Mouse (Mus musculus): ENCODE results near the gene Chchd5.

Gene Chchd5

DNA sequence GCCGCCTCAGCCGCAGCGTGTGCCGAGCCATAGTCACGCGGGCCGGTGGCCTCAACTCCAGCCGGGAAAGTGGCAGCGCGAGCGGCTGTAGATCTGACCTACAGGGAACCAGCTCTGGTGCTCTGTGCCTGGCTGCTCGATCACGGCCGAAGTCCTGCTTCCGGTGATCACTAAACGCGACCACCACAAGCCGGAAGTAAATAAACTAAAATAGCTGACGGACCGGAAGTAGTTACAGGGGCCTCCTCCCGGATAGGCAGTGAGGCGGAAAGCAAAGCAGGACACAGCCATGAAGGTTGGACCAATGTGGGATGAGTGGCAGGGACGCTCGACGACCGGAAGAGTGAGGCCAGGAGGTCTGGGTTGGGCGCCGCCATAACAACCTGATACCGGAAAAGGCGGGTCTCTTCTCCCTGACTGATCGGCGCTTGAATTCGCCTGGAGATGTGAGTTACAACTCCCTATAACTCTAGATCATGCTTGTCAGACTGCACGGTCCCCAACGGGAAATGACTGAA, at the start of gene Chchd5:
Chchd5 (plus strand) TSS at position 289 of the 518 bp plus-strand sequence.
- DNase-seq: peak; percentile 96

DNA sequence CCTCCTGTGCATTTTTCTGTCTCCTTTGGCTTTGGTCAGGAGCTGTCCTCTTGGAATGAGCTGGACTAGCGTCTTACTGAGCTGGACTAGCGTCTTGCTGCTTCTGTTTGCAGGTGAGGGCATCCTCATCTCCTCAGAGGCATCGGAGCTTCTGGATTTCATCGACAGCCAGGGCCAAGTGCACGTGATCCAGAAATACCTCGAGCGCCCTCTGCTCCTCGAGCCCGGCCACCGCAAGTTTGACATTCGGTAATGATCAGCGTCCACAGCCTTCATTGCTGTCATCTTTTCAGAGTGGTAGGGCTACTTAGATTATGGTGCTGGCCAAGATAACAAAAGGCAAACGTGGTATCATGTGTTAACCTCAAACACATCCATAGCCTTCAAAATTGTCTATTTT, 48.4 kb upstream of the Chchd5 start:
- DNase-seq: no peak

DNA sequence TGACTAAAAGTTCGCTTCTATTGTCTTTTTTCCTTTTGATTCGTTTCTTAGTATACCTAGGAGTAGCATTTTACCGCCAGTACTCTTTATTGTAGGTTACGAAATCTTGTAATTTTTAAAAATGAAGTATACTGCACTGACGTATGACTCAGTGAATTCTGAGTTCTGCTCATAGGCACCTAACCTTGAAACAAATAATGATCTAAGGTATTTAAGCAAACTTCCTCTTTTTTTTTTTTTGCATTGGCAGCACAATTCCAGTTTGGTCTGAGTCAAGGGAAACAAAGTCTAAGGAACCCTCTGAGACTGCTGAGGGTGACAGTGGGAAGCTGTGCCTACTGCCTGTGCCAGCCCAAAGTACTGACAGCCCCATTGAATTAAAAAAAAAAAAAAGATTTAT, 46.0 kb upstream of the Chchd5 start:
- no peak for DNase-seq

DNA sequence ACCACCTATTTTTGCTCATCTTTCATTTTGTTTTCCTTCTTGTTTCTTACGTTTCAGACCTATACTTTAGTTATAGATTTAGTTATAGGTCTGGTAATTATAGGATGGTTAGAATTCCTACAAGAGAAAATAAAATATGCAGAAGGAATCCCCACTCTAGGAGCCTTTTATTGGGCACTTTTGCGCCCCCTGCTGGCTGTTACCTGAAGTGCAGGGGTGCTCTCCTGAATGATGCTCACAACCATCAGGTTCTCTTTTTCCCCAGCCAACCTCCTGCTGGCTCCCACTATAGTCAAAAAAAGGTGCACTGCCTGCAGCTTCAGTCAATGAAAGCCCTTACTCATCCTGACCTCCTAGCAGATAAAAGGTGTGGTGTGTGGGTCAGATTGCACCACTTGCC, 44.5 kb upstream of the Chchd5 start:
- peak; percentile 40 for DNase-seq

DNA sequence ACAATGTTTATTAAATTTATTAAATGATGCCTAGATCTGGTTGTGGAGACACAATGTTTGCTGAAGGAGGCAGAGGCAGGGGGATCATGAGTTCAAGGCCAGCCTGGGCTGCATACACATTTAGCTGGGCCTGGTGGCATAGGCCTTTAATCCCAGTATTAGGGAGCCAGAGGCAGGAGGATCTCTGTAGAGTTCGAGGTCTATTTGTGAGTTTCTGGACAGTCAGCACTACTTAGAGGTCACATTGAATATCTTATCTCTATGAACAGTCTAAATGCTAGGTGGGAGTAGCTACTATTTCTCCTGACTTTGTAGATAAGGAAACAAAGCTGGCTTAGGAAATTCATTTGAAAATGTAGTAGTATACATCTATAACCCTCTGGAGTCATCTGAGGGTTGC, 42.0 kb upstream of the Chchd5 start:
- no peak for DNase-seq

DNA sequence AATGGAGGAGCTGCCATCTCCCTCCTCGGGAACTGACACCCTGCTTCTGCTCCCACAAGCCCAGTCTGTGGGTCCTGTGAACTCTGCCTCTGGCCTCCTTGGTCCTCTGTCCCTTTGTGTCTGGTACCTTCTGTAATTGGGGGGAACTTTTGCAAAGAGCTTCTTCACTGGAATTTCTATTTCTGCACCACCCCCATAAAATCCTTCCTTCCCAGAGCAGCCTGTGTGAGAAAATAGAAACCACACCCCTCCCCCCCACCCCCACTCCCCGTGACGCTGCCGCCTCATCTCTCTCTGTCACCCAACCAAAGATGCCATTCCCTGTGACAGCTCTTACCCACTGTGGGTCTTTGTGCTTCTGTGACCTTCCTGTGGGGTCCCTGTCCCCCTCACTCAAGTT, 39.1 kb upstream of the Chchd5 start:
- no peak for DNase-seq

DNA sequence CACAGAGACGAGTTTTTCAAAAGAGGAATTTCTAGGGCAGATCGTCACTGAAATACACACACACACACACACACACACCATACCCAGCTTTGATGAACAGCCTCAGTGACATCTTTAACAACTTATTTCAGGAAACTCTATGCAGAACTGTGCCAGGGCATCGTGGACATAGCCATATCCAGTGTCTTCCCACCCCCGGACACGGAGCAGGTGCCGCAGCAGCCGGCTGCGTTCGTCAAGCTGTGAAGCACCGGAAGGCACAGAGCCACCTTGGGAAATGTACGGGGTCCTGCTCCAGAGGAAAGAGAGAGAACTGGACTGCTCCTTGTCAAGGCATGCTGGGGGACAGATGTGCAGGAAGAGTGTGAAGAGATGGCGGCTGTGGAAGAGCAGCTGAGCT, 36.7 kb upstream of the Chchd5 start:
- DNase-seq: no peak

DNA sequence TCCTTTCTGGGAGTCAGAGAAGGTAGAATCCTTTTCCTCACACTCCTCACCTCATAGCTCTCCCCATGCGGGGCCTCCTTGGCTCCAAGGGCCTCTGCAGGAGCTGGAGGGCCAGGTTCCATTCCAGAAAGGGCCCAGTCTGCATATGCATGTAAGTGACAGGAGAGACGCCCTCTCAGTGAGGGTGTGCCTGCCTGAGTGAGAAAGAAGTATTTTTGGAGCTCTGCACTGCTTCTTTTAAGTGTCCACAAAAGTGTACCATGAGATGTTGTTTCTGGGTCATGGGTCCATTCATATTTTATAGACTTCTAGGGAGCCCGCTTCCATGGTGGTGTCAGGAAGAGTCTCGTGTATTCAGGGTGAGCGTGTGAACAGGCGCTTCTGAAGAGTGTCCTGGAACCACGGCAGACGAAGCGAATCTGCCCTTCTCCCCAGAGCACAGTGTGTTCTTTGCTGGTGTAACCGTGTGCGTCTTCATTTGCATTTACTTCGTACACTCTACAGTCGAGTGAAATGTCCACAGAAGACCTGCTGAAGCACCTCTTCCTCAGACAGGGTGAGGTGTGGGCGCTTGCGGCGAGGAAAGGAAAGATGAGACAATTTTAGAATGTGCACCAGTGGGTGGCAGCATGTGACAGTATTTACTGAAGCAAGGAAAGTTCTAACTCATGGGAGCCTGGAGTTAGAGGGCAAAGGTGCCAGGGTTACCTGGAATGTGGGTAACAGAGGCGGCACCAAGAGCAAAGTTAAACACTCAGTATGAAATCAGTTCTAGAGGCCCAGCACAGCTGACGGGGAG, 35.4 kb upstream of the Chchd5 start:
- DNase-seq: no peak

DNA sequence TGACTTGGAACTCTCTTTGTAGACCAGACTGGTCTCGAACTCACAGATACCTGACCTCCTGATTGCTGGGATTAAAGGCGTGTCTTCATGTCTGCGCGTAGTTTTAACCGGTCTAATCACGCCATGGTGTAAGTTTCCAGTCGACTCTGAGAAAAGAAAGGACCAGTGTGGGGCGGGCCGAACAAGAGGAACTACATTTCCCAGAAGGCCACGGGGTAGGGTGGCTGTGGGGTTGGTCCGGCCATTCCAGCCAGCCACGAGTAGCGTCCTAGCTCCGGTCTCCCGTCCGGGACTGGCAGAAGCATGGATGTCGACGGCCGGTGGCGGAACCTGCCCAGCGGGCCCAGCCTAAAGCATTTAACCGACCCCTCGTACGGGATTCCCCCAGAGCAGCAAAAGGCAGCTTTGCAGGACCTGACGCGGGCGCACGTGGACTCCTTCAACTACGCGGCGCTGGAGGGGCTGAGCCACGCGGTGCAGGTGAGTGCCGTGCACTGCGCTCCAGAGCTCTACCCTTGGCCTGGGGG, 28.7 kb upstream of the Chchd5 start, which contains the start of gene Polr1b:
Polr1b (plus strand) TSS at position 212 of the 527 bp plus-strand sequence.
- peak; percentile 97 for DNase-seq

DNA sequence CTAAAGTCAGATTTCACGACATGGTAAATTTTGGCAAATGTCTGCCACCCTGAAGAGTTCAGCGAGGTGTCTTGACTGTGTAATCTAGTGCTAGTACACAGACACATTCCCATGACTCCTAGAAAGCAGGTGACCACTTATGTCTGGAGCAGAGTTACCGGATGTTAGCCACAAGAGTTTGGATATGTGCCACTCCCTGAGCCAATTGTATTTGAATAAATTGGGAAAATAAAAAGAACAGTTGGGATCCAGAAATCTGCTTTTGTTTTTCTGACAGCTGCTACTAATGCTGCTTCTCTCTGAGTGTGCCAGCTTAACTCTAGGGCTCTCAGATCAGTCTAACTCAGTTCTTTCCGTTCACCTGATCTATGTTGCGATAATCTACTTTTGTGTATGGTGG, 16.6 kb upstream of the Chchd5 start:
- DNase-seq: no peak

DNA sequence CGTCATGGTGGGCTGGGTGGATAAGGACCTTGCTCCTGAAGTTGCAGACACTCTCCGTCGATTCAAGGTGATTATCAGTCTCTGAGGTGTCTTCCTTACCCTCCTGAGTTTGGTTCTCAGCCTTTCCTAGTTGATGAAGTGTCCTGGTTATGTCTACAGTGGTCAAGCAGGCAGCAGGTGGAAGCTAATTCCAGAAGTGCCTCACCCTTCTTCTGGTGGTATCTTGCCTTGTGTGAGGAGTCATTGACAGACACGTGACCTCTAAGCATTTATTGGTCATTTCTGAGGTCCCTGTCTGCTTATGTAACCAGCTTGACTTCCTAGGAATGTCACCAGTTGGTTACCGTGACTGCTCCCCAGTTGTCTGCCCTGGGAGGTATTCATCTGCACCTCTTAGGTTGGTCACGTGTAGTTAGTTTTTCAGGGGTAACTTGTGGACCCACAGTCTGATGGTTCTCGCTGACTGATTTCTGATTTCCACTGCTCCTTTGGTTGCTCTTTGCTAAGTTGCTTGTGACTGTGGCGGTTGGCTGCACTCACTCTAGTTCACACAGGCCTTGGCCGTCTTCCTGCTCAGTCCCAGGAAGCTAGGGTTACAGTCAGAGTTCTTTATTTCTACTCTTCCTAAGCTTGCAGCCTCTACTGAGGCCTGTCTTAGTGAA, 13.7 kb upstream of the Chchd5 start:
- no peak for DNase-seq

DNA sequence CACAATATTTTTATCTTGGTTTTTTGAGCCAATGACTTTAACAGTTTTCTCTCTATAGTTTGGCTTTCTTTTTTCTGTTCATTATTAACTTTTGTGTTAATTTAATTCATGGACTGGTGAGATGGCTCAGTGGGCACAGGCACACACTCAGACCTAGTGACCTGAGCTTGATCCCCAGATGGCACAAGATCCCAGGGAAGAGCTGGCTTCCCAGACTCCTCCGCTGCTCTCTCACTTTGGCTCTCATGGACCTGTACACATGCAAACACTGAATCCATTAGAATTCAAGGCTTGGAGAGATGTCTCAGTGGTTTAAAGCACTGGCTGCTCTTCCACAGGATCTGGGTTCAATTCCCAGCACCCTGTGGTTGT, 13.1 kb upstream of the Chchd5 start:
- DNase-seq: no peak

DNA sequence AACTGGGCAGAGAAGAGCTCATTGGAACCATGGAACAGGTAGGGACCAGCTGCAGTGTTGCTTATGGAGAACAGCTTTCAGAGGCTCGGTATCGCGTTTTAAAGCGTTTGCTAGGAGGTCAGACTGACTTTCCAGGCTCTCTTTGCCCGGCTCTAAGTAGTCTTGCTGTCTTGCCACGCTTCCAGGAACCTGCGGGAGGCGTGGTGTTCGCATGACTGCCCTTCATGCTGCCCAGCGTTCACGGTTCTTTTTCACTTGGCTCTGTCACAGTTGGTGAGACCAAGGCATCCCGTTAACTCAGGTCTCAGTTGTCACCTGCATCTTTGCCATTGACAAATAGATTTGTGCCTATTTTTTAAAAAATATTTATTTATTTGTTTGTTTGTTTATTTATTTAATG, 11.4 kb upstream of the Chchd5 start:
- DNase-seq: no peak

DNA sequence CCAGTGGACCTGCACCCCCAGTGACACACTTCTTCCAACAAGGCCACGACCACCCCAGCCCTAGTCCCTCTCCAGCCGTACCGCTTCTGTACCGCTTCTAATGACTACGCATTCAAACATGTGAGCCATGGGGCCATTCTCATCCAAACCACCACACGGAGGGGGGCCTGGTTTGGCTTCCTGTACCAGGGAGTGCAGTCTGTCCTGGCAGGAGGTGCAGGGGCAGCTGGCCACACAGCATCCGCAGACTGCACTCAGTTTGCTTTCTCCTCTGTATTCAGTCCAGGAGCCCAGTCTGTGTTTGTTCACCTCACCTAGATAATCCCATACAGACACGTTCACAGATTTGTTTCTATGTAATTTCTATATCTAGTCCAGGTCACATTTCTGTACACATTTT, 7.5 kb upstream of the Chchd5 start:
- DNase-seq: no peak

DNA sequence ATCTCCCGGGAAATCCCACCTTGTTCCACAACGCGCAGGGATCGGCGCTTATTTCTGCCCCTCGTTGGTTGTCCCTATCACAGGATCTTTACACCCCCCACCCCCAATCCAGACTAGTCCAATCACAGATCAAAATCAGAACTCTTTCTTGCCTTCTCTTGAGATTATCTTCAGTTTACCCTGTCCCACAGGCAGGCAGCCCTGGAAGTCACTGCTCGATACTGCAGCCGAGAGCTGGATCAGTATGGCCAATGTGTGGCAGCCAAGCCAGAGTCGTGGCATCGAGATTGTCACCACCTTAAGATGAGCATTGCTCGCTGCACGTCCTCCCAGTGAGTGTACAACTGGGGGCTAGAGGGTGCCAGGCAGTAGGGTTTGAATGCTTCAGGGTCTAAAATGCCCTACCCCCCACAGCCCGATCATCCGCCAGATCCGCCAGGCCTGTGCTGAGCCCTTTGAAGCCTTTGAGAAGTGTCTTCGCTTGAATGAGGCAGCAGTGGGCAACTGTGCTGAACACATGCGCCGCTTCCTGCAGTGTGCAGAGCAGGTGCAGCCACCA, 566 bp downstream of the Chchd5 start:
- peak; percentile 34 for DNase-seq

DNA sequence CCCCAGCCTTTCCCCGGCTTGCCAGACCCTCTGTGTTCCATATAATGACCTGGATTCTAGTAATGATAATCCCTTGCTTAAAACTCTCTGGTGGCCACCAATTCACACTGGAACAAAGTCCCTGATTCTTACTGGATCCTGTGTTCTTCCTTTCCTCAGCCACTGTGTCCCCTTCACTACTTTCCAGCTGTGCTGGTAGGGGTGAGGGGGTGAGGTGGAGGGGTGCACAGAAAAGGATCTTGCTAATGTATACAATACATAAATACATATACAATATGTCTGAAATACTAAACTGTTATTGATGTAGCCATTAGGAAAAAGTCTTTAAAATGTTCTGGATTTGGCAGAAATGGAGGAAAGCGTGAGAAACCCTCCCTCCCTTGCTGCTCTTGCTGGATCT, 1.3 kb downstream of the Chchd5 start:
- DNase-seq: no peak

DNA sequence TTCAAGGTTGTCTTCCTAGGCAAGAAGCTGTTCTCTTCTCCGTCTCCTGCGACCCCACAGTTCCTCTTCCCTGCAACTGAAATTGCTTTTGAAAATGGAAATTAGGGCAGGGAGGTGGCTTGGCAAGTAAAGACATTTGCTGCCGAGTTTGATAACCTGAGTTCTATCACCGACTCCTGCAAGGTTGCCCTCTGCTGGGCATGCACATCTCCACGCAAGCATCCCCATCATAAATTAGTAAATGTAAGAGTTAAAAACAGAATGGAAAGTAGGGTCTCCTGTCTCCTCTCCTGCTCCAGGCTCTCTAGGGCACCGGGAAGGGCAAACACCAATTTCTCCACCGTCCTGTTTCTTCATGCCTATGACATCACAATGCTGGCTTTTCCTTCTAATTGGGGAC, 2.7 kb downstream of the Chchd5 start:
- DNase-seq: no peak

DNA sequence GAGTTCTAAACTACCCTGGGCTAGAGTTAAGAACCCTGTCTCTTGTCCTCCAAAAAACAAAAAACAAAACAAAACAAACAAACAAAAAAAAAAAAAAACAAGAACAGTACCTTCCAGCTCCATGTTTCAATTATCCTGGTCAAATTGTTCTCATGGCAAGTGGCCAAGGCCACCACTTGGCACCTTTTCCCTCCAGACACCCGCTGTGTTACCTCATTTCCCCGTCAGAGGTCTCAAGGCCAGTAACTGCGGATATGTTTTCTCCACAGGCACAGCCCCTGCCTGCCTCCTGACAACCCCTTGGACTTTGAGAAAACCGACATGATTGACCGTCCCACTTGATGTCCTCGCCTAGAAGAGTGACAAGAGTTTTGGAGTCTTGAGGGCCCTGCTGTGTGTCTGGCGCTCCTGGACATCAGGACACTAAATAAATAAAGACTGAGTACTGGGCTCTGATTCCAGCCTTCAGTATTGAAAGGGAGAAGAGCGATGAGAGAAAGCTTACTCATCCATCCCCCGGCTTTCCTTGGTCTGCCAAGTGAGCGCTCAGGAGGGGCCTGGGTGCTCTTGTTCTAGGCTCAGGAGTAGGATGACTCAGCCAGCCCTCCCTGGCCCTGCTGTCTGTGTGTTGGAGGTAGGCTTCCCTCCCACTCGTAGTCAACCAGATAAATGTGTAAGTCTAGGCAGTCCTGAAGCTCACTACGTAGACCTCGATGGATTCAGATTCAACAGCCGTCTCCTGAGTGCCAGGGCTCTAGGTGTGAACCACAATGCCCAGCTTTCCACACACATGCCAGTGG, 3.7 kb downstream of the Chchd5 start:
- DNase-seq: no peak

DNA sequence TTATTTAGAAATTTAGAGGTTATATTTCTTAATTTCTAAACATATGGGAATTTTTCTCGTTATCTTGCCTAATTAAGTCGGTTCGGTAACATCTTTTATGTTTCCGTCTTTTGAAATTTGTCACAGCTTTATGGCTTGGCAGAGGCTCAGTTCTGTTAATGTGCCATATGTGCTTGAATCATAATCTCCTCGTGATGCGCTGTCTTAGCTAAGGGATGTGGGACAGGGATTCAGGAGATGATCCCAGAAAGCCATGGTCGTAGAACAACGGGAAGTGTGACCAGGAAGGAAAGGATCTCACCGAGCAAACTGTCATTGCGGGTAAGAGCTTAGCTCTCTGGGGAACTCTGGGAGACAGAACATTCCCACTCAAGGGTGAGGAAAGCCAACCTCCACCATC, 10.4 kb downstream of the Chchd5 start:
- DNase-seq: no peak

DNA sequence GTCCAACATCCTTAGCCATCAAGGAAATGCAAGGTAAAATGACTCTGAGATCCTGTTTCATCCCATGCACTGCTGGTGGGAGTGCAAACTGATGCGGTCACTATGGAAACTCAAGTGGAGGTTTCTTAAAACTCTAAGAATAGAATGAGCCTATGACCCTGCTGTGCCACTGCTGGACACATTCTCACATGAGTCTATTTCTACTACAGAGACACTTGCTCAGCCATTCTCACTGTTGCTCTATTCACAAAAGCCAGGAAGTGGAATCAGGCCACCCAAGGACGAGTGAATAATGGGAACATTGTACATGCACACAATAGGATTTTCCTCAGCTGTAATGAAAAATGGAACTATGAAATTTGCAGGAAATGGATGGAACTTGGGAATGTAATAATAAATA, 19.3 kb downstream of the Chchd5 start:
- no peak for DNase-seq

DNA sequence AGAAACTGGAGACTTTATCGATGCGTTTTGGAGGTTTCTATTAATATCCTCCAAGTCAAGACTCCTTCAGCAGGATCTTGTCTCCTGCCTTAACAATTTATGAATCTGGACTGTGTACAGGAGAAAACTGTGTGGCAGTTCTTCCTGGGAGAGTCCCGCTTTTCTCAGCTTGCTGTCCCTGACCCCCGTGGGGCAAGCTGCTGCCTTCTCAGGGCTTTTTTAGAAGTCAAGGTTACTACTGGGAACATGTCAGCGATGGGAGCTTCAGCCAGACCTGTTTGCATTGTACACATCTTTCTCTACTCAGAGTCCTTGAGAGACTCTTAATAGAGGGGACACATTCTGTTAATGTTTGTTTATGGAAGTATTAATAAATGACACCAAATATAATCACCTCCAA, 20.9 kb downstream of the Chchd5 start:
- no peak for DNase-seq

DNA sequence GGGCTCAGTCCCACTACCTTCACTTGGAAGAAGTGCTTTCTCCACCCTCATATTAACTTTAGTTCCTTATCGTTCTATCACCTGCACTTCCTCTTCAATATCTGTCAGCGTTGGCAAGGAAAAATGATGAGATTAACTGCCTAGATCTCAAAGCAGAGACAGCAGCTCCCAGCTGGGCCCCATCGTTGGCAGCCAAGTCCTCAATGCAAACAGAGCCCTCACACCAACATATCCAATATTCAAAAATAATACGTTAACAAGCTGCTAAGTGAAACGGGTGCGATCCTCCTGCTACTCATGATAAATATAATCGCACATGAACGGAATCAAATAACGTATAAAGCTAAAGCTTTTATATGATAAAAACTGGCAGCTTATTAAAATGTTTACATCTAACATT, 21.6 kb downstream of the Chchd5 start:
- DNase-seq: no peak

DNA sequence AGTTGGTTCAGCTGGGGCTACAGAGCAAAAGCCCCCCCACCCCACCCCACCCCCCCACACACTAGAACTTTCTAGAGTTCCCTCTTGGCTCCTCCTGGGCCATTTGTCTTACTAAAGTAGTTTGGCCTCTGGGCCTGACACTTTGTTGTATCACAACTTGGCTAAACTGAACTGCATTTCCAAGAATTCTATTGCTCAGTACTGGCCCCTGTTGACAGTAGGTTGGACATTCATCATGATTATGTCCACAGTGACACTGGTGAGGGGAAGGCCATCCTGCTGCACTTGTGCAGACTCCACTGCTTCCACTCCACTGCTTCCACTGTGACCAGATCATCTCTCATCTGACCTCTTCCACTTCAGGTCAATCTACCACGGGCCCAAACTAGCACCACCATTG, 23.3 kb downstream of the Chchd5 start:
- no peak for DNase-seq

All from lung, postnatal 10 days (tissue).